Mouse (Mus musculus) bone marrow macrophage, adult 2 months (primary cell): ENCODE measurements around the gene Cyp24a1.

Source experiments
- CTCF ChIP-seq: IDR thresholded peaks from 2 replicates; pipeline ENCODE4 v1.5.1; 2012; ENCODE audit warnings: low read depth, mild to moderate bottlenecking, low read length, moderate library complexity
- POLR2A ChIP-seq: IDR thresholded peaks from 2 replicates; pipeline ENCODE4 v1.6.1; 2012; ENCODE audit warnings: mild to moderate bottlenecking, low read depth, low read length, borderline replicate concordance

DNA sequence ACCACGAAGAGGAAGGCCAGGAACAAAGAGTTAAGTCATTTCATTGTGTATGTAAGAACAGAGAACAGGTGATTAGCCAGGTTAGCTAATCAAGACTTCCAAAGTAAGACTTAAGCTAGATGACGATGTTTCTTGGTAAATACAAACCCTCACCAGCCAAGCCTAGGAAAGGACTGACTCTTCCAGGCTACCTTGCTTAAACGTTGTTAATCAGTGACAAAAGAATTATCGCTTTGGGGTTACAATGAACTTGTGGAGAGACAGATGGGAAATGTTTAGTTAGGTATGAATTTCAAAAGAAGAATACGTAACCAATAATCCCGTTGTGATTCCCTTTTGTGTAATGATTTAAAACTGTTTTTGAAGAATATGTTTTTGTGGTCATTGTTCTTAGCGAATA, 48.0 kb upstream of the Cyp24a1 start:
- TF ChIP-seq CTCF (no peak), POLR2A (no peak)
